Mouse (Mus musculus) cerebellum, postnatal 10 days (tissue): ENCODE measurements around the gene Usp3.

Source experiments
- DNase-seq, 2 experiments: peaks; one replicate each; pipeline ENCODE4 v3.0.0; 2021; ENCODE audit warnings: mixed read lengths in 2 of 2

Gene Usp3

GRCm38 (mm10) chr9:66592708-66593612 lies at the start of gene Usp3:
Usp3 (minus strand) TSS chr9:66593142.
- peak; percentile 98 to 99 for DNase-seq

DNA sequence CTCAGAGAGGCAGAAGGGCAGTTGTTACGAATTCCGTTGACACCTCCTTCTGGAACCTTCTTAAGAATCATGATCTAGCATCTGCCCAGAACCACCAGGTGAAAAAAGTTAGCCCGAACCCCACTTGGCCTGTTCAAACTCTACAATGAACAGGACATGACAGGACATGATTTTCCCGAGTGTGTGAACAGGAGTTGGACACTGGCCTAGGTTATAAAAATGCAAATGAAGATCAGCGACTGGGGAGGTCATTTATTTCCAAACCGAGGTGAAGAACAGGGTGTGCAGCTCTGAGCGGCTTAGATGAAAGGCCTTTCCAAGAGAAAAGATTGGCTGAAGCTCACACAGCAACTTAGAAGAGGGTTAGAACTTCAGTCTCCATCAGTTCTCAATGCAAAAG lies 47.5 kb upstream of the Usp3 start:
- no peak for DNase-seq

GRCm38 (mm10) chr9:66639626-66640025 lies 46.7 kb upstream of the Usp3 start:
- no peak for DNase-seq

DNA sequence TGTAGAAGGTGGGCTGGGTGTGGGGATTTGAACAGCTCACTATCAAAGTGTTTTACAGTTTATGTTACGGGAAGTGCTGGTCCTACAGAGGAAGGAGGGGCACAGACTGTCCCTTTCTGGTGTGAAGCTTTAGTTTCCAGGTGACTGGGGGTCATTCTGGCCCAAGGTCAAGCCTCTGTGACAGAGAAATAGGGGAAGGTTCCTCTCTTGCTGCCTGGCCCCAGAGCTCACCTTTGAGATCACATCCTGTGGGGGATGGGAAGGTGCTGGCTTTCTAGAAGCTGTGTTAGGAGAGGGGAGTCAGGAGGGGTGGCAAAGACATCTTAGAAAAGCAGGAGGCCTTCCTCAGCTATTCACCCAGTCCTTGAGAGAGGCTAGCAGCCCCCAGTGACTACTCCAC lies 39.5 kb upstream of the Usp3 start:
- no peak for DNase-seq

DNA sequence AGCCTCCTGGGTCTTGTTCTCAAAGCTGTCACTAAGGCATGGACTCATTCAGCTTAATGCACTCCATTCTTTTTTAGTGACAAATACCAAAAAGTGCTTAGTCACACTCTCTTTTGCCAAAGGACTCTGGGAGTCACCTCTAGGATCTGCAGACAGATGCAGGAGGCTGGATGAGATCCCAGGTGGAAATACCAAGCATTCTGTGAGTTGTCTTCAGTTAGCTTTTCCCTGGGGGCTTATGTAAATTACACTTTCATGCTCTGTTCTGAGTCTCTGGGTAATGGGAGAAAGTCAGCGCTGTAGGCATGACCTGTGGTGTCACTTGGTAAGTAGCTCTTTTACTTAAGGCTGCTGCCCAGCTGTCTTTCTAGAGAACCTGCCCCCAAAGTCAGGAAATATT lies 38.0 kb upstream of the Usp3 start:
- no peak for DNase-seq

DNA sequence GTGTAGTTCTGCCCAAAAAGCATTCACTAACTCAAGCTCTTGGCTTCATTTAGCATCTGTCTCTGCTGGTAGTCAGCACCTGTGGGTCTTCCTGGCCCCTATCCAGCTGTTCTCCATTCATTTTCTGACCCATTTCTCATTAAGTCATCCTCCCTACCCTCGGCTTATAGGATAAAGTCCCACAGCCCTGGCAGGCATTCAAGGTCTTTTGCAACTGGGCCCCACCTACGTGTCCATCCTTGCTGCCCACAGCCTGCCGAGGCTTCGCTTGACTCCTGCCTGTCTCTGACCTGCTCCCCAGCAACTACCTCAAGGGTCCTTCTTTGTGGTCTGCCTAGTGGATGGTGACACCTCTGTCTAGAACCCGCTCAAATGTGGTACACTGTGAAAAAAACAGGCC lies 33.7 kb upstream of the Usp3 start:
- no peak for DNase-seq

- no peak for DNase-seq
These were observed 33.1 kb upstream of the Usp3 start for GRCm38 (mm10) chr9:66625974-66626530.

GRCm38 (mm10) chr9:66624873-66625272 lies 31.9 kb upstream of the Usp3 start:
- DNase-seq = no peak

GRCm38 (mm10) chr9:66623627-66624026 lies 30.7 kb upstream of the Usp3 start:
- no peak for DNase-seq

DNA sequence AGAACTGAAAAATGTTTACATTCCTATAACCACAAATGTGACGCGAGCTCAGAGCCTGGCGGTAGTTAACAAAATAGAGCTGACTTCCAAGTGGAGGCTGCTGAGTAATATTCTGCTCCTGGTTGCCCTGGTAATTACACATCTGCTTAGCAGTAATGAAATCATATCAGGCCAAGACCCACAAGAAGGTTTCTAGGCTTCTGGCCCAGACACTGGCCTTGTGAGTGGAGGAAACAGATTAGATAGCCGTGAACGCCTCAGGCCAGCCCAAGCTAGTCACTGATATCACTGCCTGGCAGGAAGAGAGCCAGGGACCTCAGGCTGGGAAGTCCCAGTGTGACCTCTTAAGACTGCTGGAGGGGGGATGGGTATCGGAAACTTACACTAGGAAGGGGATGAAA lies 27.6 kb upstream of the Usp3 start:
- DNase-seq = peak; percentile 31 to 32

DNA sequence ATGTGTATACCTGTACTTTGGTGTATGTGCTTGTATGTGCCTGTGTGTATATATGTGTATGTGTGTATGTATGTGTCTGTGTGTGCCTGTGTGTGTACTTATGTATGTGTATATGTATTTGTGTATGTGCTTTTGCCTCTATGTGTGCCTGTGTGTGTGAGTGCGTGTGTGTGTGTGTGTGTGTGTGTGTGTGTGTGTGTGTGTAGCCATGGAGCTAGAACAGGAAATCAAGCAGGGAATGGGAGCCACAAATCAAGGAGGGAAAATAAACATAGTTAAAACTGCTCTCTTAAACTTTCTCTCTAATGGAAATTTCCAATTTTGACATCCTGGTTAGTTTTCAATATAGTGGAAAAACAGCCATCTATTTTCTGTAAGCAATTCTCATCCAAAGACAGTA lies 27.1 kb upstream of the Usp3 start:
- no peak for DNase-seq

DNA sequence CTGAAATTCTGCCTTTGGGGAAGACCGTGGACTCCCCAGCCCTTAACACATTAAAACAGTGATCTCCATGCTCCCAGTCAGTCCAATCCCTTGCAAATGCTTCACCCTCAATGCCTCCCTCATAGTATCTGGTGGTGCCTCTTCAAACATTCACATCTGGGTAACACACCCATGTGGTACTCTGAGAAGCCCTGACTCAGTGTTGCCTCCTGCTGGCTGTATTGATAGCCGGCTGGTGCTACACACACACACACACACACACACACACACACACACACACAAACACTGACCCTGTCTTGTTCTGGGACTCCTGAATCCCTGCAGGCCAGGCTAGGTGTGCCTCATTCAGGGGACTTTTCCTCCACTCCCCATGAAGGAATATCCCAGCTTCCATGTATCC lies 24.9 kb upstream of the Usp3 start:
- no peak for DNase-seq

DNA sequence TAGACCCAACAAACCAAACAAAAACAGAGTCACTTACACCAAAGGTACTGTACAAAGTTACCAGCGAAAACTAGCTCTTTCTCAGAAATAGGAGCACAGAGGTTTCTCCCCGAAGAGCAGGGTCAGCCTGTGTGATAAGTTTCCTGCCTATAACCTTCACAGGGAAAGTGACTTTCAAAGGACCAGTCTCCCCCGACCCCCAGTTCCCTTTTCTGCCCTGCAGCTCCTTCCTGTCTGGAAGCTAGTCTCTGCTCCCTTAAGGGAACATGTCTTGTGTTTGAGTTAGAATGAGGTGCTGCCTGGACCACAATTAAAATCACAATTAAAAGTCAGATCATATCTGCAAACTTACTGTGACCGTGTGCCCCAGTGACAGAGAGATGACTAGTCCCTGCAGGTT lies 23.9 kb upstream of the Usp3 start:
- DNase-seq = no peak

DNA sequence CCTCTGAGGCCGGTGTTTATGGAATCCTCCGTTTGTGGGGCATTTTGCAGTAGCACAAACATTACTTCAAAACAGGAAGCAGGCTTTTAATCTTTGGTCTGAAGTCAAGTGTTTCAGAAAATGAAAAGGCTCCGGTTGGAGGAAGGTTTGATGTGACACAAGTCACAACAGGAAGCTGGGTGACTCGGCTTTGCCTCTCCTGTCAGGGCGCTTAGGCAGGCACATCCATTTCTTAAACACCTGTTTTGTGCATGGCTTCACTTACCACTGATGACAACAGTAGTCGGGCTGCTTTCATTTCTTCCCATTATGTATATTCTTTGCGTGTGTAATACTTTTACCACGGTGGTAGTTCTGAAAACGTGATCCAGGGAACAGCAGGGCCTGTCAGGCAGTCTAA lies 22.2 kb upstream of the Usp3 start:
- no peak for DNase-seq

GRCm38 (mm10) chr9:66614547-66614946 lies 21.6 kb upstream of the Usp3 start:
- no peak for DNase-seq

- no peak for DNase-seq
These were observed 20.7 kb upstream of the Usp3 start for GRCm38 (mm10) chr9:66613667-66614066.

- peak; percentile 93 to 94 for DNase-seq
These were observed 18.6 kb upstream of the Usp3 start for GRCm38 (mm10) chr9:66611478-66612093.

DNA sequence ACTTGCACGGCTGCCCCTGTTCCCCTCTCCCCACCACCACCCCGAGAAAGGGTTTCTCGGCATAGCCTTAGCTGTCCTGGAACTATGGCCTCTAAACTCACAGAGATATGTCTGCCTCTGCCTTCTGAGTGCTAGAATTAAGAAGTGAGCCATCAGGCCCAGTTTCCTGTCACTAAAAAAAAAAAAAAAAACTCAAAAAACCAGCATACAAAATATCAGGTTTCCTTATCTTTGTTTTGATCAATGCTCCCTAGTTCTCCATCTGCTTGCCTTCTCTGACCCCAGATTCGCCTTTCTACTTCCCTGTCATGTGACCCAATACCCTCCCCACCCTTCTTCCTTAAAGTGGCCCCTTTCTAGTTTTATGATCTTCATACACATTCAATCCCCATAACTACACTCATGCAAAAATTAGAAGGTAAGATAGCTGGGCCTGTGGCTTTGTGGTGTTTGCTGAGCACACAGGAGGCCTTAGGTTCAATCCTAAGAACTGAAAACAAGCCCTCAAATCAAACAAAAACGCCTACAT lies 15.9 kb upstream of the Usp3 start:
- no peak for DNase-seq

DNA sequence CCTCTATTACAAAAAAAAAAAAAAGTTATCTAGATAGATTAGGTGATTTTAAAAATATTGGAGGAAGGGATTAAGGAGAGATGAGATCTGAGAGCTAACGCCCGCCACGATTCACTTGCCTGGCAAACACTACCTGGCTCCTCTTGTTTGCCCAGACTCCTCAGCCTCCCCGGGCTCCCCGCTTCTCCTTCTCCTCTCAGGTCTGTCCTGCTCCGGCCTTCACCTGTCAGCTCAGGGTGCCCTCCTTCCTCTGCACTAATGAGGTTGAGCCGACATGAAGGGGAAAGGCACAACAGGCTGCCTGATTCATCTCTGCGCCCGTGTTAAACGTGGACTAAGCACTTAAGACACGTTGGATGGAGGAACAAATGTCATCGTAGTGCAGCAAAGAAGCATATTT lies 13.9 kb upstream of the Usp3 start:
- peak in 1 of 2 experiments; percentile 22 for DNase-seq

GRCm38 (mm10) chr9:66605876-66606750 lies 13.2 kb upstream of the Usp3 start:
- peak; percentile 87 to 88 for DNase-seq

- no peak for DNase-seq
These were observed 11.6 kb upstream of the Usp3 start for GRCm38 (mm10) chr9:66604349-66605206.

DNA sequence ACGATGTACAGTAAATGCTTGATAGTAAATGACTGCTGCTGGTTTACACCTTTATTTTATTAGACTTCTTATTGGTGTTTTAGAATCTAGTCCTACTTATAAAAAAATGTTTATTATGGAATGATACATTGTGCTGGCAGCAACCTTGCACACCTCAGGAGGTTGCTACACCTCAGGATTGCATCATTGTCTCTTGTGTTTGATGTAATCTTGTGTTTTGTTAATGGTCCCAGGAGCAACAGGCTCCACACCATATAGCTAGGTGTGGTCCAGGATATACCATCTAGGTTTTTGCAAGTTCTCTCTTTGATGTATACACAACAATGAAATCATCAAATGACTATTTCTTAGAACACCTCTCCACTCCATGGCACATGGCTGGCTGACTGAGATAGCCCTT lies 11.0 kb upstream of the Usp3 start:
- no peak for DNase-seq
